Mouse (Mus musculus): ENCODE data around the gene Nufip1.

DNA sequence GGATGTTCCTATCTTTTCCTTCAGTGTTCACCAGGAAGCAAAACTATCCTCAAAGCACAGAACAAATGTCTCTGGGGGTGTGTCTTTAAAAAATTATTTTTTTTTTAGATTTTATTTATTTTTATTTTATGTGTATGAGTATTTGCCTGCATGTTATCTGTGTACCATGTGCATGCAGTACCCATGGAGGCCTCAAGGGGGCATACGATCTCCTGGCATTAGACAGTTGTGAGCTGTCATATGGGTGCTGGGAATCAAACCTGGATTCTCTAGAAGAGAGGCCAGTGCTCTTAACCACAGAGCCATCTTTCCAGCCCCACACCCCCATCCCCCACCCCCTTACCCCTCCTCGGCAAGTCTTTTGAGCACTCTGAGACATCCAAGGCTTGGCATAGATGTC is 67.8 kb downstream of the Nufip1 start:
- TF ChIP-seq CTCF (conservative IDR thresholded peaks at IDR 0.05; ENCODE audit: insufficient read depth, insufficient read length, low read depth, low read length) = peak; percentile 30; the same call in 1 of the 2 replicates
- TF ChIP-seq POLR2A (IDR thresholded peaks at IDR 0.05; ENCODE audit: low read depth, low read length) = no peak

Data from kidney, adult 2 months (tissue).